Mouse (Mus musculus) stomach, embryonic 14.5 days (tissue): Measurements from ENCODE around the gene Ehmt1. TPM values are rescaled to one million over a fixed set of nuclear protein-coding genes. Genes with fewer than 3 reads are reported as not detected.

Source experiments
- ATAC-seq: fragments of 200-750 bp; cut with Nextera tagmentation; 2 replicates; pipeline ENCODE4 v1.8.0; 2017; ENCODE audit warnings: low read depth, moderate TSS enrichment; ENCODE audit not compliant: insufficient number of reproducible peaks, insufficient read depth, low FRiP score
- H3K27ac ChIP-seq: fragments of 300-500 bp; sonication (generic); 2 replicates; pipeline ENCODE4 v1.5.1; 2014; ENCODE audit warnings: mild to moderate bottlenecking, low read length, moderate library complexity, mixed read lengths
- H3K27me3 ChIP-seq: fragments of 300-500 bp; sonication (generic); 2 replicates; pipeline ENCODE4 v1.6.1; 2014; ENCODE audit warnings: low read length, control low read depth, mixed read lengths; ENCODE audit not compliant: control insufficient read depth, insufficient read depth
- H3K36me3 ChIP-seq: fragments of 300-500 bp; sonication (generic); 2 replicates; pipeline ENCODE4 v1.6.1; 2014; ENCODE audit warnings: mild to moderate bottlenecking, control low read depth, low read length, moderate library complexity, mixed read lengths; ENCODE audit not compliant: control insufficient read depth, insufficient read depth
- H3K4me1 ChIP-seq: fragments of 300-500 bp; sonication (generic); 2 replicates; pipeline ENCODE4 v1.6.1; 2014; ENCODE audit warnings: low read length, control low read depth, mixed read lengths; ENCODE audit not compliant: control insufficient read depth, insufficient read depth
- H3K4me2 ChIP-seq: fragments of 300-500 bp; sonication (generic); replicated peaks from 2 replicates; pipeline ENCODE4 v1.6.1; 2014; ENCODE audit warnings: low read depth, low read length, control low read depth
- H3K4me3 ChIP-seq: fragments of 300-500 bp; sonication (generic); 2 replicates; pipeline ENCODE4 v1.5.1; 2014; ENCODE audit warnings: low read depth, low read length, control low read depth
- H3K9ac ChIP-seq: fragments of 300-500 bp; sonication (generic); replicated peaks from 2 replicates; pipeline ENCODE4 v1.6.1; 2014; ENCODE audit warnings: low read depth, mild to moderate bottlenecking, control low read depth, low read length, moderate library complexity, mixed read lengths
- H3K9me3 ChIP-seq: fragments of 300-500 bp; sonication (generic); 2 replicates; pipeline ENCODE4 v1.6.1; 2016; ENCODE audit warnings: low read depth, low read length, control low read depth; ENCODE audit not compliant: control insufficient read depth
- WGBS: fragments of 180-500 bp; shearing (Covaris S2); extraction: QIAGEN DNeasy Blood & Tissue Kit; methylation state at CpG from one replicate; pipeline ENCODE4 v1.1.7; 2014; 5-methylcytosine and 5-hydroxymethylcytosine counted together
- polyA plus RNA-seq: library from polyadenylated mRNA; unstranded; fragments of >200 nt; fragmentation: Nextera tagmentation; extraction: Ambion mirVana; gene quantifications from 2 replicates; pipeline ENCODE4 v1.2.1, GENCODE M21; 2014

The Ehmt1 gene
- polyA plus RNA-seq, 1 experiment from 2014 or later, result 95.9 TPM

GRCm38 (mm10) chr2:24925284-24925683 lies 5.9 kb upstream of the Ehmt1 start:
- Histone ChIP-seq H3K9ac (no peak overlapping the region), H3K9me3 (no peaks in the 10 kb centered on the region), H3K4me2 (no peak overlapping the region), H3K27me3 (no peaks in the 10 kb centered on the region), H3K27ac (no peak overlapping the region), H3K4me3 (no peak overlapping the region), H3K4me1 (no peaks in the 10 kb centered on the region; the same call in 1 of the 2 replicates), H3K36me3 (no peaks in the 10 kb centered on the region; the same call in none of the 2 replicates)
- ATAC-seq, result no peak
- 68% methylated on average over 8 of the region's 8 CpGs for WGBS

GRCm38 (mm10) chr2:24923561-24923960 lies 4.1 kb upstream of the Ehmt1 start:
- no peak overlapping the region for H3K4me2 ChIP-seq
- H3K9me3 ChIP-seq, result no peaks in the 10 kb centered on the region
- H3K36me3 ChIP-seq, result no peaks in the 10 kb centered on the region; the same call in none of the 2 replicates
- 41% methylated on average over 2 of the region's 2 CpGs for WGBS
- no peaks in the 10 kb centered on the region for H3K27me3 ChIP-seq
- no peak overlapping the region for H3K27ac ChIP-seq
- no peaks in the 10 kb centered on the region; the same call in 1 of the 2 replicates for H3K4me1 ChIP-seq
- no peak overlapping the region for H3K9ac ChIP-seq
- ATAC-seq, result no peak
- H3K4me3 ChIP-seq, result no peak overlapping the region

GRCm38 (mm10) chr2:24919839-24920175 lies 393 bp upstream of the Ehmt1 start:
- Histone ChIP-seq H3K4me3 (peak overlapping the region; percentile 85), H3K4me2 (peak overlapping the region; percentile 51), H3K27me3 (no peaks in the 10 kb centered on the region), H3K4me1 (peaks cover 7% of the 10 kb centered on the region; the same call in 1 of the 2 replicates), H3K27ac (peak overlapping the region; percentile 94), H3K36me3 (no peaks in the 10 kb centered on the region), H3K9me3 (no peaks in the 10 kb centered on the region), H3K9ac (peak overlapping the region; percentile 97)
- peak; percentile 51; the same call in 1 of the 2 replicates for ATAC-seq
- 9% methylated on average over 8 of the region's 8 CpGs for WGBS

- Histone ChIP-seq H3K9ac (no peak overlapping the region), H3K27me3 (no peaks in the 10 kb centered on the region), H3K4me2 (no peak overlapping the region), H3K27ac (no peak overlapping the region), H3K4me1 (peaks cover 7% of the 10 kb centered on the region; the same call in 1 of the 2 replicates), H3K36me3 (peaks cover 2% of the 10 kb centered on the region; the same call in 1 of the 2 replicates), H3K4me3 (no peak overlapping the region), H3K9me3 (no peaks in the 10 kb centered on the region)
- no peak for ATAC-seq
- WGBS, result 90% methylated on average over 3 of the region's 3 CpGs
Measured at GRCm38 (mm10) chr2:24914762-24915161, 4.7 kb downstream of the Ehmt1 start.

GRCm38 (mm10) chr2:24912589-24912988 lies 6.8 kb downstream of the Ehmt1 start:
- Histone ChIP-seq H3K36me3 (peaks cover 2% of the 10 kb centered on the region; the same call in 1 of the 2 replicates), H3K9me3 (no peaks in the 10 kb centered on the region), H3K27me3 (no peaks in the 10 kb centered on the region), H3K27ac (no peak overlapping the region), H3K4me3 (no peak overlapping the region), H3K4me1 (peaks cover 2% of the 10 kb centered on the region; the same call in 1 of the 2 replicates), H3K4me2 (no peak overlapping the region), H3K9ac (no peak overlapping the region)
- no peak for ATAC-seq

- H3K4me1 ChIP-seq, result no peaks in the 10 kb centered on the region
- H3K9me3 ChIP-seq, result no peaks in the 10 kb centered on the region
- H3K27ac ChIP-seq, result no peak overlapping the region
- no peak overlapping the region for H3K9ac ChIP-seq
- peaks cover 2% of the 10 kb centered on the region; the same call in 1 of the 2 replicates for H3K36me3 ChIP-seq
- WGBS, result 90% methylated on average over 4 of the region's 4 CpGs
- H3K4me3 ChIP-seq, result no peak overlapping the region
- H3K27me3 ChIP-seq, result no peaks in the 10 kb centered on the region
- no peak for ATAC-seq
- no peak overlapping the region for H3K4me2 ChIP-seq
Measured at GRCm38 (mm10) chr2:24912189-24912588, 7.2 kb downstream of the Ehmt1 start.

- H3K9ac ChIP-seq, result no peak overlapping the region
- no peak overlapping the region for H3K4me2 ChIP-seq
- H3K27ac ChIP-seq, result no peak overlapping the region
- no peak for ATAC-seq
- 93% methylated on average over 4 of the region's 4 CpGs for WGBS
- H3K4me3 ChIP-seq, result no peak overlapping the region
- no peaks in the 10 kb centered on the region for H3K9me3 ChIP-seq
- no peaks in the 10 kb centered on the region for H3K27me3 ChIP-seq
- peaks cover 2% of the 10 kb centered on the region; the same call in 1 of the 2 replicates for H3K36me3 ChIP-seq
- peaks cover 10% of the 10 kb centered on the region; the same call in 1 of the 2 replicates for H3K4me1 ChIP-seq
Measured at GRCm38 (mm10) chr2:24910481-24910880, 8.9 kb downstream of the Ehmt1 start.

- Histone ChIP-seq H3K9me3 (no peaks in the 10 kb centered on the region), H3K9ac (no peak overlapping the region), H3K4me1 (peaks cover 23% of the 10 kb centered on the region), H3K27me3 (no peaks in the 10 kb centered on the region), H3K4me3 (no peak overlapping the region), H3K27ac (peak overlapping the region; percentile 53), H3K4me2 (no peak overlapping the region), H3K36me3 (no peaks in the 10 kb centered on the region)
- WGBS, result 22% methylated on average over 2 of the region's 2 CpGs
- ATAC-seq, result no peak
Measured at GRCm38 (mm10) chr2:24905653-24906155, 13.7 kb downstream of the Ehmt1 start.
